Mouse (Mus musculus): Measurements from ENCODE around the gene Smim7. TPM values are rescaled to one million over a fixed set of nuclear protein-coding genes. Genes with fewer than 3 reads are reported as not detected.

Gene Smim7
- polyA plus RNA-seq (2012; rRNA removed) = 42.5 and 69.5 TPM in 2 replicates

GRCm38 (mm10) chr8:72570633-72571610, at the start of gene Smim7:
TSS of gene Smim7 (minus strand) at chr8:72571088.

GRCm38 (mm10) chr8:72571611-72572473, 954 bp upstream of the Smim7 start, which contains the start of gene Tmem38a:
TSS of gene Tmem38a (plus strand) at chr8:72572055.

GRCm38 (mm10) chr8:72547802-72548643, 22.9 kb downstream of the Smim7 start, which contains the start of gene Med26:
TSS of gene Med26 (minus strand) at chr8:72548270.

Other genes starting within 250 kb of the Smim7 start
- 76.5 and 107 TPM in 2 replicates for gene Eps15l1, start 149.6 kb downstream of the Smim7 start, polyA plus RNA-seq (2012; rRNA removed)
- 0.72 and 1.4 TPM in 2 replicates for gene Calr3, start 127.2 kb downstream of the Smim7 start, polyA plus RNA-seq (2012; rRNA removed)
- 9.6 and 12.4 TPM in 2 replicates for gene 1700030K09Rik, start 127.2 kb downstream of the Smim7 start, polyA plus RNA-seq (2012; rRNA removed)
- 66.8 and 99.9 TPM in 2 replicates for gene Cherp, start 95.9 kb downstream of the Smim7 start, polyA plus RNA-seq (2012; rRNA removed)
- gene Slc35e1, start 78.5 kb downstream of the Smim7 start, polyA plus RNA-seq (2012; rRNA removed) = 14.5 and 30.2 TPM in 2 replicates
- 13.7 and 13.8 TPM in 2 replicates for gene Med26, start 22.8 kb downstream of the Smim7 start, polyA plus RNA-seq (2012; rRNA removed)
- gene Tmem38a, start 967 bp upstream of the Smim7 start, polyA plus RNA-seq (2012; rRNA removed) = 10.0 and 17.2 TPM in 2 replicates
- gene Nwd1, start 75.6 kb upstream of the Smim7 start, polyA plus RNA-seq (2012; rRNA removed) = 0.16 and 0.21 TPM in 2 replicates
- 171 and 186 TPM in 2 replicates for gene Sin3b, start 152.2 kb upstream of the Smim7 start, polyA plus RNA-seq (2012; rRNA removed)
- 2.0 and 2.5 TPM in 2 replicates for gene F2rl3, start 190.8 kb upstream of the Smim7 start, polyA plus RNA-seq (2012; rRNA removed)

All from central nervous system, embryonic 11.5 days (tissue).